Mouse (Mus musculus) hindbrain, embryonic 13.5 days (tissue): ENCODE data around the gene Odf3l2. TPM values are rescaled to one million over a fixed set of nuclear protein-coding genes. Genes with fewer than 3 reads are reported as not detected.

Source experiments
- ATAC-seq: fragments of 200-750 bp; cut with Nextera tagmentation; 2 replicates; pipeline ENCODE4 v1.8.0; 2017; ENCODE audit warnings: moderate TSS enrichment; ENCODE audit not compliant: low FRiP score
- H3K27ac ChIP-seq: fragments of 300-500 bp; sonication (generic); 2 replicates; pipeline ENCODE4 v1.5.1; 2015; ENCODE audit warnings: inconsistent platforms, mild to moderate bottlenecking, moderate library complexity
- H3K27me3 ChIP-seq: fragments of 300-500 bp; sonication (generic); 2 replicates; pipeline ENCODE4 v1.6.1; 2015; ENCODE audit warnings: mild to moderate bottlenecking, inconsistent platforms
- H3K36me3 ChIP-seq: fragments of 300-500 bp; sonication (generic); 2 replicates; pipeline ENCODE4 v1.6.1; 2015; ENCODE audit warnings: mild to moderate bottlenecking, inconsistent platforms
- H3K4me1 ChIP-seq: fragments of 300-500 bp; sonication (generic); replicated peaks from 2 replicates; pipeline ENCODE4 v1.6.1; 2015; ENCODE audit warnings: inconsistent platforms
- H3K4me2 ChIP-seq: fragments of 300-500 bp; sonication (generic); 2 replicates; pipeline ENCODE4 v1.6.1; 2015; ENCODE audit warnings: inconsistent platforms, mild to moderate bottlenecking, moderate library complexity
- H3K4me3 ChIP-seq: fragments of 300-500 bp; sonication (generic); 2 replicates; pipeline ENCODE4 v1.5.1; 2015; ENCODE audit warnings: mild to moderate bottlenecking, inconsistent platforms
- H3K9ac ChIP-seq: fragments of 300-500 bp; sonication (generic); 2 replicates; pipeline ENCODE4 v1.6.1; 2015; ENCODE audit warnings: mild to moderate bottlenecking, inconsistent platforms
- H3K9me3 ChIP-seq: fragments of 300-500 bp; sonication (generic); 2 replicates; pipeline ENCODE4 v1.6.1; 2016; ENCODE audit warnings: inconsistent platforms
- WGBS: fragments of 180-500 bp; shearing (Covaris S2); methylation state at CpG from one replicate; pipeline ENCODE4 v1.1.7; 2015; 5-methylcytosine and 5-hydroxymethylcytosine counted together
- polyA plus RNA-seq: library from polyadenylated mRNA; unstranded; fragments of >200 nt; fragmentation: Nextera tagmentation; extraction: Ambion mirVana; gene quantifications from 2 replicates; pipeline ENCODE4 v1.2.1, GENCODE M21; 2015

Odf3l2 gene
- polyA plus RNA-seq, 1 experiment from 2014 or later = not detected

- H3K9ac ChIP-seq = peak overlapping the region; percentile 96
- no peaks in the 10 kb centered on the region for H3K9me3 ChIP-seq
- H3K4me3 ChIP-seq = peak overlapping the region; percentile 80
- H3K27me3 ChIP-seq = peaks cover 32% of the 10 kb centered on the region
- H3K4me2 ChIP-seq = peak overlapping the region; percentile 80
- peak; percentile 14; the same call in 1 of the 2 replicates for ATAC-seq
- 4% methylated on average over 23 of the region's 23 CpGs for WGBS
- H3K4me1 ChIP-seq = peaks cover 42% of the 10 kb centered on the region
- H3K27ac ChIP-seq = peak overlapping the region; percentile 96
- H3K36me3 ChIP-seq = no peaks in the 10 kb centered on the region
Observed at GRCm38 (mm10) chr10:79638486-79639204, 6.9 kb downstream of the Odf3l2 start.

GRCm38 (mm10) chr10:79637128-79638110 is 8.1 kb downstream of the Odf3l2 start, which contains the start of gene Shc2:
TSS of gene Shc2 (minus strand) at chr10:79637918.
- H3K4me2 ChIP-seq = peak within 1 kb of the TSS; percentile 80
- H3K4me1 ChIP-seq = peaks cover 46% of the 10 kb centered on the region
- H3K27me3 ChIP-seq = peaks cover 32% of the 10 kb centered on the region
- peak within 1 kb of the TSS; percentile 96 for H3K27ac ChIP-seq
- peak within 1 kb of the TSS; percentile 96 for H3K9ac ChIP-seq
- no peaks in the 10 kb centered on the region for H3K9me3 ChIP-seq
- H3K4me3 ChIP-seq = peak within 1 kb of the TSS; percentile 80
- H3K36me3 ChIP-seq = no peaks in the 10 kb centered on the region
- peak; percentile 84 for ATAC-seq
- under 1% methylated on average over 109 of the region's 116 CpGs for WGBS

- Histone ChIP-seq H3K36me3 (no peaks in the 10 kb centered on the region), H3K4me2 (peak overlapping the region; percentile 80), H3K9ac (peak overlapping the region; percentile 96), H3K27ac (peak overlapping the region; percentile 96), H3K27me3 (peaks cover 32% of the 10 kb centered on the region), H3K4me1 (peaks cover 46% of the 10 kb centered on the region), H3K4me3 (peak overlapping the region; percentile 80), H3K9me3 (no peaks in the 10 kb centered on the region)
- WGBS = 69% methylated on average over 8 of the region's 8 CpGs
- ATAC-seq = no peak; the same call in 1 of the 2 replicates
Observed at GRCm38 (mm10) chr10:79636287-79636686, 9.3 kb downstream of the Odf3l2 start.

GRCm38 (mm10) chr10:79633006-79633777 is 12.3 kb downstream of the Odf3l2 start:
- Histone ChIP-seq H3K4me3 (no peak overlapping the region), H3K27ac (no peak overlapping the region), H3K36me3 (0 out of 2 replicates have a peak, but pooled peaks cover 5% of the 10 kb centered on the region), H3K27me3 (0 out of 2 replicates have a peak, but pooled peaks cover 10% of the 10 kb centered on the region), H3K4me1 (peaks cover 32% of the 10 kb centered on the region), H3K9ac (no peak overlapping the region; the same call in 1 of the 2 replicates), H3K9me3 (no peaks in the 10 kb centered on the region), H3K4me2 (no peak overlapping the region)
- WGBS = 86% methylated on average over 17 of the region's 17 CpGs
- no peak for ATAC-seq

- H3K27ac ChIP-seq = 0 out of 2 replicates have a peak overlapping the region, but pooled peaks have one; percentile 8
- WGBS = 65% methylated on average over 4 of the region's 4 CpGs
- no peaks in the 10 kb centered on the region for H3K27me3 ChIP-seq
- H3K4me1 ChIP-seq = peaks cover 23% of the 10 kb centered on the region
- H3K4me3 ChIP-seq = no peak overlapping the region
- no peak for ATAC-seq
- no peaks in the 10 kb centered on the region for H3K9me3 ChIP-seq
- no peak overlapping the region for H3K9ac ChIP-seq
- peaks cover 11% of the 10 kb centered on the region for H3K36me3 ChIP-seq
- no peak overlapping the region for H3K4me2 ChIP-seq
Observed at GRCm38 (mm10) chr10:79631432-79631831, 14.1 kb downstream of the Odf3l2 start.

GRCm38 (mm10) chr10:79628377-79628776 is 17.2 kb downstream of the Odf3l2 start:
- peaks cover 33% of the 10 kb centered on the region for H3K36me3 ChIP-seq
- H3K4me2 ChIP-seq = no peak overlapping the region
- H3K9ac ChIP-seq = no peak overlapping the region
- H3K27me3 ChIP-seq = no peaks in the 10 kb centered on the region
- 83% methylated on average over 5 of the region's 5 CpGs for WGBS
- H3K4me1 ChIP-seq = peaks cover 2% of the 10 kb centered on the region; the same call in 1 of the 2 replicates
- no peak for ATAC-seq
- H3K27ac ChIP-seq = no peak overlapping the region
- no peak overlapping the region for H3K4me3 ChIP-seq
- no peaks in the 10 kb centered on the region for H3K9me3 ChIP-seq

GRCm38 (mm10) chr10:79626156-79626555 is 19.4 kb downstream of the Odf3l2 start:
- Histone ChIP-seq H3K4me3 (no peak overlapping the region), H3K27ac (no peak overlapping the region), H3K4me1 (0 out of 2 replicates have a peak, but pooled peaks cover 2% of the 10 kb centered on the region), H3K4me2 (no peak overlapping the region), H3K36me3 (peaks cover 35% of the 10 kb centered on the region), H3K9ac (no peak overlapping the region; the same call in 1 of the 2 replicates), H3K9me3 (no peaks in the 10 kb centered on the region), H3K27me3 (no peaks in the 10 kb centered on the region)
- WGBS = 81% methylated on average over 10 of the region's 10 CpGs
- no peak for ATAC-seq

GRCm38 (mm10) chr10:79625398-79625797 is 20.1 kb downstream of the Odf3l2 start:
- no peaks in the 10 kb centered on the region for H3K27me3 ChIP-seq
- no peak overlapping the region for H3K27ac ChIP-seq
- H3K9me3 ChIP-seq = no peaks in the 10 kb centered on the region
- H3K4me2 ChIP-seq = no peak overlapping the region
- no peak overlapping the region for H3K9ac ChIP-seq
- WGBS = 76% methylated on average over 9 of the region's 9 CpGs
- no peak overlapping the region for H3K4me3 ChIP-seq
- no peak for ATAC-seq
- H3K36me3 ChIP-seq = peaks cover 40% of the 10 kb centered on the region
- H3K4me1 ChIP-seq = peaks cover 8% of the 10 kb centered on the region; the same call in 1 of the 2 replicates

GRCm38 (mm10) chr10:79623950-79624349 is 21.6 kb downstream of the Odf3l2 start:
- Histone ChIP-seq H3K9ac (peak overlapping the region; percentile 20; the same call in 1 of the 2 replicates), H3K9me3 (no peaks in the 10 kb centered on the region), H3K27ac (no peak overlapping the region), H3K4me1 (peaks cover 11% of the 10 kb centered on the region; the same call in 1 of the 2 replicates), H3K27me3 (no peaks in the 10 kb centered on the region), H3K4me3 (no peak overlapping the region), H3K4me2 (no peak overlapping the region), H3K36me3 (peaks cover 50% of the 10 kb centered on the region)
- no peak for ATAC-seq
- WGBS = 62% methylated on average over 12 of the region's 12 CpGs

GRCm38 (mm10) chr10:79616376-79616775 is 29.2 kb downstream of the Odf3l2 start:
- WGBS = 86% methylated on average over 5 of the region's 5 CpGs
- no peak for ATAC-seq

GRCm38 (mm10) chr10:79615860-79616259 is 29.7 kb downstream of the Odf3l2 start:
- peaks cover 32% of the 10 kb centered on the region for H3K27me3 ChIP-seq

More at GRCm38 (mm10) chr10:79616376-79616775, 29.2 kb downstream of the Odf3l2 start:
- Histone ChIP-seq H3K27ac (no peak overlapping the region), H3K4me1 (peaks cover 34% of the 10 kb centered on the region), H3K4me2 (no peak overlapping the region), H3K4me3 (no peak overlapping the region), H3K9ac (no peak overlapping the region), H3K36me3 (peaks cover 23% of the 10 kb centered on the region), H3K9me3 (no peaks in the 10 kb centered on the region), H3K27me3 (peaks cover 27% of the 10 kb centered on the region)

More at GRCm38 (mm10) chr10:79615860-79616259, 29.7 kb downstream of the Odf3l2 start:
- Histone ChIP-seq H3K36me3 (peaks cover 19% of the 10 kb centered on the region), H3K27ac (no peak overlapping the region), H3K4me3 (no peak overlapping the region), H3K9ac (no peak overlapping the region), H3K4me2 (no peak overlapping the region), H3K4me1 (peaks cover 33% of the 10 kb centered on the region), H3K9me3 (no peaks in the 10 kb centered on the region)
- ATAC-seq = no peak
- WGBS = 16% methylated on average over 8 of the region's 8 CpGs
